19 mouse cellular contexts compared by ENCODE assay signal in the genomic region with DNA sequence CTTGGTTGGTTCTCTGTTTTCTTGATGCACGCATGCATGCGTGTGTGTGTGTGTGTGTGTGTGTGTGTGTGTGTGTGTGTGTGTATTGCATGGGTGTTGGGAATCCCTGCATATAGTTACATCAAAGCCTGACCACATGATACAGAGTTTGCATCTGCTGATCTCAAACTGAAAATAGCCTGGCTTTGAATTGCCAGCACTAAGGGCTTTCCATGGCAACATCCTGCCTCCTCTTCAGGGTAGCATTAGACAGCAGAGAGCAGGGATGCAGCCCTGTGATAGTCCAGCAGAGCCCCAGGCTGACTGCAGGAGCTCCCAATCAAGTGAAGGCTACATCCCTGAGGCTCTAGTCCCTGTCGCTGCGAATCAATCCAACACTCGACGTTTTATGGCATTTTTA.
DNase-seq lines count a peak whose midpoint lies in the region; ATAC-seq and TF ChIP-seq lines count a peak whose summit lies in the region.
"Had no signal": no experiment of that assay in that cellular context is flagged by ENCODE, and none has a peak within 500 bp of the region (broad histone marks: within the 10 kb centered on the region; RNA-seq: fewer than 3 reads in every experiment).

No protein-coding gene starts in this region.

- H3K4me3 ChIP-seq in layer of hippocampus, adult 2 months, result no peak overlapping the region
- no peak overlapping the region for H3K4me3 ChIP-seq in left cerebral cortex, adult 2 months
- H3K4me3 ChIP-seq: embryonic facial prominence, embryonic 10.5 days; embryonic facial prominence, embryonic 12.5 days; forebrain, embryonic 13.5 days; forebrain, embryonic 15.5 days had no signal

- H3K27ac ChIP-seq in layer of hippocampus, adult 2 months, result peak overlapping the region; percentile 69; the same call in 1 of the 2 replicates
- H3K27ac ChIP-seq in left cerebral cortex, adult 2 months, result peak overlapping the region; percentile 15; the same call in 1 of the 2 replicates
- H3K27ac ChIP-seq: embryonic facial prominence, embryonic 10.5 days; embryonic facial prominence, embryonic 12.5 days; forebrain, embryonic 13.5 days; forebrain, embryonic 15.5 days had no signal

- TF ChIP-seq CTCF in layer of hippocampus, adult 2 months (conservative IDR thresholded peaks at IDR 0.05), result no peak
- no peak for TF ChIP-seq CTCF in left cerebral cortex, adult 2 months (IDR thresholded peaks at IDR 0.05)

- no peak for DNase-seq in layer of hippocampus, adult 2 months (ENCODE audit: low spot score in 2 of 2)
- DNase-seq in layer of hippocampus, postnatal 10 days (ENCODE audit: low spot score in 2 of 2), result no peak
- no peak for DNase-seq in left cerebral cortex, adult 2 months (ENCODE audit: extremely low spot score in 1 of 2, low spot score in 2 of 2)
- no peak for DNase-seq in left cerebral cortex, postnatal 36 days (ENCODE audit: low spot score in 2 of 2)
- DNase-seq in retina, postnatal 1 day, result peak; percentile 28
- no peak for DNase-seq in retina, embryonic 14.5 days (ENCODE audit: low spot score)
- DNase-seq: adrenal gland, adult 2 months; adrenal gland, postnatal 10 days; adrenal gland, postnatal 25 days; cerebellum, adult 11-12 months; cerebellum, adult 2 months; cerebellum, adult 9-10 months; cerebellum, postnatal 10 days; cerebellum, postnatal 25 days had no signal

- ATAC-seq in megakaryocyte, adult 5-6 weeks (ENCODE audit: poor library complexity, severe bottlenecking), result no peak
- ATAC-seq: forebrain, embryonic 13.5 days; forebrain, embryonic 15.5 days had no signal

- intact Hi-C loops in left cerebral cortex, adult 2 months (cut with DNase I), result no loop called here
- intact Hi-C loops in left cerebral cortex, postnatal 36 days (cut with DNase I), result no loop called here
